Mouse (Mus musculus) layer of hippocampus, adult 9-11 months (tissue): ENCODE measurements around the gene St6galnac3.

ENCODE experiments used
- DNase-seq: peaks from one replicate; pipeline ENCODE4 v3.0.0; 2022

The St6galnac3 gene

DNA sequence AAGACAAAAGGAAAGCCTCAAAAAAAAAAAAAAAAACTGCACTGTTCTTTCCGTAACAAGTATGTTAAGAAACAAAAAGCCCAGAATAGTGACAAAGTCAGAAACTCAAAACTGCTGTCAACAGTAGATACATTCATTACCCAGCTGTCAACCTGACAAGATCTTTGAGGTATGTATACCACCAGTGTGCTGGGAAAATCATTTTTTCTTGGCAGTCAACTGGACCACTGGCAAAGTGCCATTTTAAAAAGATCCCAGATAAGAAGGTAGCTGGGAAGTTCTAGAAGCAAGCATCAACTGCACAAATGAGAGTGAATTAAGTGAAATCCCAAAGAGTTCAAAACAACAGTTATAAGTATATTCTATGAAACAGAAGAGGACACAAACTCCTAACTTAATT is 452.7 kb downstream of the St6galnac3 start:
- no peak for DNase-seq

DNA sequence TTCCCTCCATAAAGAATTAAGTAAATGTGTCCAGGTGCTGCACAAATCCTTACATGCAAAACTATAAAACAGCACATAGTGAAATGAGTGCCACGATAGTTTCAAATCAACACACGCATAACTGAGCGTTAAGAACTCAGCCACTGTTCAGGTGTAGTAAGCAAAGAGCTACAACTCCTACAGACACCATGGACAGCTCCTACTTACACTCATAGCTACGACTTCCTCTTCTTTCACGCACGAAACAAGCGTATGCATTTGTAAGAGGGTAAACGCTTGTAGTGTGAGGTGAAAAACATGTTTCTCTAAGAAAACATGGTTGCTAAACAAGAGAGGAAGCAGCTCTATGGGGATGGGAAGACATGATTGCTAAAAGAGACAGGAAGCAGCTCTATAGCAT is 457.6 kb downstream of the St6galnac3 start:
- DNase-seq = no peak

DNA sequence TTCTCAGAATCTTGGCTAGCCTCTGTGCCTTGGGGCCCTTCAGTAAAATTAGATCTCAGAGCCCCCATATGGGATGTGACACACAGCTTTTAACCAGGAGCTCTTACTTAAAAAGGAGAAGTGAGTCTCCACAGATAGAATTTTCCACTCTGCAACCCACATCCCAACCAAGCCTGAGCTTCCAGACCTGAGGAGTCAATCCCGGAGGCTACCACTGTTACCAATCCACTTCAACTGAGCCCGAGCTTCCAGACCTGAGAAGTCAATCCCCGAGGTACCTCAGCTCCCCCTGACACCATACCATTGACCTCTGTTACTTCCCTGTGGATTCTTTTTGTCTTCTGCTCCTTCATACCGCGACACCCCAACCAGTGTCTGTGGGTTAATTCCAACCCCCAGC is 463.0 kb downstream of the St6galnac3 start:
- DNase-seq = no peak

DNA sequence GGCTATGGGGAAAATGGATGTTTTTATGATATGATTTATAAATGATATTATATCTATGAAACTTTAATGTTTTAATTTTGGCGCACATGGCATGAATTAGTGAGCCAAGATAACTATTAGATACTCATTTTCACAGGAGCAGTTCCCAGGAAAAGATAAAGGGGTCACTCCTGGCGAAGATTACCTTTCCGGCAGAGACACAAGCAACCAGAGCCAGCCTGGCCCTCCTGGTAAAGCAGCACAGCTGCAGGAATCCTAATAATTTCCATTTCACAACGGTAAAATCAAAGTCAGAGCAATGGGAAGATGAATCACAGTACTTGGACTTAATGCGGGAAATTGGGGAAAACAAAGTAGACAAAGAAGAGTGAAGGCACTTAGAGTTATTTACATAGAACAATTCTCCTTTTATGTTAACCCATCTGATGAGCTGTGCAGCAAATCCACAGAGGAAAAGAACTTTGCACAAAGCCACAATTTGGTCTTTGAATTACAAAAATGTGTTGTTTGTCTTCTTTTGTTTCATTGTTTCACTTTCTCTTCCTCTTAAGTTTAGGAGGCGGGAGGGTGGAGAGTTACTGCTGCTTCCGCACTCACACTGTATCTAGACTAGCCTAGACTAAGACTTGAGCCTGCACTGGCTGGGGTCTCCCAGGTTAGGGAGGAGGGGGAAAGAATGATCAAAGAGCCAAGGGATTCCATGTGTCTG is 464.6 kb downstream of the St6galnac3 start:
- DNase-seq = no peak

DNA sequence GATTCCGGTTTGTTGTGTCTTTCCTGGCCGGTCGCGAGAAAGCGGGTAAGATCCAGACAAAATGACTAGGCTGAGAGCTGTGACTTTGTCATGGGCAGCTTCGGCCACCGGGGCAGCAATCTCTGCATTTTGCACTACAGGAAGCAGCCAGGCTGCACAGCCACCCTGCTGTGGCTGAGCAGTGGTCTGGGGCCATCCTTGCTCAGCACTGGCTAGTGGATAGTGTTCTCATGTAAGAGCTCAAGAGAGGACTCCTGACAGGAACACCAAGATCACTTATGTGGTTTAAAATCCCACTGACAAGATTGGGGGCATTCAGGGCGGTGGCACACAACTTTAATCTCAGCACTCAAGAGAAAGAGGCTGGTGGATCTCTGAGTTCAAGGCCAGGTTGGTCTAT is 469.1 kb downstream of the St6galnac3 start:
- DNase-seq = no peak

DNA sequence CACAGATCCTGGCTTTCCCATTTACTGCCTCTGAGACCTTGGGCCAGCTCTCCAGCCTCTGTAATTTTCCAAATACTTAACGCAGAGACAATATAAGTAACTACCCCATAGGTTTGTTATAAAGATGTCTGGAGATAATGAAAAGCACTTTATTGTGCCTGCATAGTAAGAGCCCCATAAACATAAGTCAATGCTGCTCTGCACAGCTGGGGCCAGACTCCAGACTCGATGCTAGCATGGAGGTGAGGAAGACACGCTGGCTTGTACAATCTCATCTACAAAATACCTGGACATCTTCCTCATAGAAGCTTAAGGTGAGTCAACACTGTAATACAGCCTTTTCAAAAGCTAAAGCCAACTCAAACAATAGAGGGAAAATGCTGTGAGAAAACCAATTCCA is 473.3 kb downstream of the St6galnac3 start:
- DNase-seq = no peak

DNA sequence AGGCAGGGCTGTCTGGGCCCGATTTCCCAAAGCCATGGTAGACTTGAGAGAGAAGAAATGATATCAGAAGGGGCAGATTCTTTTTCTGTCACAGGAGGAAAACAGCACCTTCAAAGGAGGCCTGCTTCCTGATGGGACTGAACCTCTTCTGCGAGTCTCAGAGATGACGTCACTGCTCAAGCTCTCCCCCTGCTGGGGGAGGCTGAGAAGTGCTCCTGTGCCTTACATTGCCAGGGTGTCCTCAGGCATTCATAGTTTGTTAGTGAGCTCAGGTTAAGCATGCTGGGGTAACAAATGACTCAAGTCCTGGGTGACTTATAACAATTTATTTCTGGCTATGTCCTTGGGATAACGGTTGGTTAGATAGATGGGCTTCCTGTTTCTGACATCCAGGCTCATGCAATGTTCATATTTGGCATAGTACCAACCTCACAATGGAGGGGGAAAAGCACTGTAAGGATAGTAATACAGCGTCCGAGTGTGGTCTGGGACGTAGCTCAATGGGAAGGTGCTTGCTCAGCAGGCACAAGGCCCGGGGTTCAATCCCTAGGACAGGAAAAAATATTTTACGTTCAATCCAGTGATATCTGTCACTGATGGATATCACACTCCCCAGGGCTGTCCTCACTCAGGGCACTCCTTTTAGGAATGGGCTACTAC is 474.2 kb downstream of the St6galnac3 start:
- peak; percentile 75 for DNase-seq

DNA sequence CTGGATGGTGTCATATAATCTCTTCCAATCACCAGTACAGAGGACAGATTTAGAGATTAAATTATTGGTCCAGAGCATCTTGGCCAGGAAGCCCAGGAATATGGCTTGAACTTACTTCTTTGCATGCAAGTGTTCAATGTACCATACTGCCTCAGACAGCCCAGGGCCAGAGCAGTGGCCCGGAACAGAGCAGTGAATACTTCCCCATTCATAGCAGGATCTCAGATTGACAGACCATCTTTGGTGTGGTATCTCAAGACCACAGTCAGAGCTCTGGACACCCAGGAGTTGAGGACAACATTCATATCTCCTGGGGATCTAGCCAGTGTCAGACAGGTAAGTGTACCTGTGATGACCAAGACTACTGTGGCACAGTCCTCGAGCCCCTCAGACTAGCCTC is 476.1 kb downstream of the St6galnac3 start:
- no peak for DNase-seq

DNA sequence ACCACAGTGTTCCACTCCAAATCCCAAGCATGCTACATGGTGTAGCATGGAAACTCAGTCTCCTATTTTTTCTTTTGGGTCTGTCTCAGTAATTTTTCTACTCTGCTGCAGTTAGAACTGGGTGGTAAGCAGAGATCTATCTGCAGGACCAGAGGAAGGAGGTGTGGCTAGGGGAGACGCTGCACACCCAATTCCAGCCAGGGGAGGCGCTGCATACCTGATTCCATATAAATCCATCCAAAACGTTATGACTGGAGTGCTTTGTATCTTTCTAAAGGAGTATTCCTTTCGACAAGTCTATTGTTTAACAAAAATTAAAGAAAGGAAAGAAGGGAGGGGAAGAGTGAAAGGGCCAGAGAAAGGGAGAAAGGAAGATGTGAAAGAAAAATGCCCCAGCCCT is 476.9 kb downstream of the St6galnac3 start:
- no peak for DNase-seq

DNA sequence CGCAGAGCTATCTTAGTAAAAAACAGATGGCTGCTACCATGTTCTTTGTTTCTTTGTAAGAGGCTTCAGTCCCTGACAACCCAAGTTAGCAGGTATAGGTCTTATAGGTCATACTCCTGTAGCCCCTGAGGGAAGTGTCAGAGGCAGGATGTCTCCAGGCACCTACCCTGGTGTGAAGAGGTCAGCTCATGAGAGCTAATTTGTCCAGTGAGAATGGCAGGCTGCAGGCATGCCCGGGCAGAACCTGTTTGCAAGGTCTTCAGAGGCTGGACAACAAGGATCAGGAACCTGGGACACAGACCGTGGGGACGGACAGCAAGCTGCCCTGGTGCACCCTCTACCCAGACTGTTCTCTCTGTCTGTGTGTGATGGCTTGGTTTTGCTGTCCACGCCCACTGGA is 482.4 kb downstream of the St6galnac3 start:
- DNase-seq = no peak

DNA sequence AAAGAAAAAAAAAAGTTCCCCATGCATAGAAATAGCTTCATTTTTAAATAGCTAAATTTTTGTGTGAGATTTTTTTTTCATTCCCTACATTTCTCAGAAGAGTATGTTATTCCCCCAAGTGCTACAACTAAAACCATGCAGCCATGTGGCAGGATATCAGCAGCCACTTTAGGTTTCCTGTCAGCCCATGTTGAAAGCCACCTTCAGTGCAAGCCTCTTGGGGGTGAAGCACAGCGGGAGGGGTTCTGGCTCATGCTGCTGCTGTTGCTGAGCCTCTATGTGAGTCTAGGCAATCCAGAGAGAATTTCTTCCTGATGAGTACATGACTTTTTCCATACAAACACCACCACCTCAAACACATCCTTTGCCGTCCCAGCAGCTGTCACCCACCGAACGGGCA is 483.8 kb downstream of the St6galnac3 start:
- DNase-seq = no peak

DNA sequence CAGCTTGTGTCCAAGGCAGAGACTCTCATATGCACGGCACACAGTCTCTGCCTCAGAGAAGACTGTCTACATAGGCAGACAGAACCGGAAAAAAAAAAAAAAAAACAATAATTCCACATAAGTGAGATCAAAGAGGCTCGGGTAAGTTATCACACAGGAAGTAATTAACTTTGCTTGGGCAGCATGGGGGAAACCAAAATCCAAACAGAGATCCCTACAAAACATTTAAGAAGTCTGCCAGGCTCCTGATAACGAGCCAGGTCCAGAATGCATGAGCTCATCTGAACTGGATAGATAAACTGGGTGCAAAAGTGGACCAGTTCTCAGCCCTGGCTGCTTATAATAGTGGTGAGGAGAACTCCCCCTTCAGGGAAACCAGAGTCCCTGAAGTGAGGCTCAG is 484.6 kb downstream of the St6galnac3 start:
- DNase-seq = no peak

DNA sequence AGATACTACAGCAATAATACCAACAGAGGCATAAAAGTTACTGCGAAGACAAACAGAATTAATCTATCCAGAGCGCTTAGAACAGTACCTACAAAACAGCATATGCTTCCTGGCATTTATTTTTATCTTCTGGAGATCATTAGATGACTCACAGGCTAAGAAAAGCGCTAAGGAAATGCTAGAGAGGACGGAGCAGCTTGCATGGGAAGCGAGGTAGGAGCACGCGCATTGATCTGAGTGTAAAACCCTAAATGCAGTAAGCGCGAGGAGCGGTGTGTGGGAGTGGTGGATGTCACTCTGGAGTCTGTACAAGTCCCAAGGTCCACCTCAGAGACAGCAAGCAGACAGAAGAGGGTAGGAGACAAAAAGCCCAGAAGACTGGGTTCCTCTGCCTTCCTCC is 486.6 kb downstream of the St6galnac3 start:
- DNase-seq = peak; percentile 89

DNA sequence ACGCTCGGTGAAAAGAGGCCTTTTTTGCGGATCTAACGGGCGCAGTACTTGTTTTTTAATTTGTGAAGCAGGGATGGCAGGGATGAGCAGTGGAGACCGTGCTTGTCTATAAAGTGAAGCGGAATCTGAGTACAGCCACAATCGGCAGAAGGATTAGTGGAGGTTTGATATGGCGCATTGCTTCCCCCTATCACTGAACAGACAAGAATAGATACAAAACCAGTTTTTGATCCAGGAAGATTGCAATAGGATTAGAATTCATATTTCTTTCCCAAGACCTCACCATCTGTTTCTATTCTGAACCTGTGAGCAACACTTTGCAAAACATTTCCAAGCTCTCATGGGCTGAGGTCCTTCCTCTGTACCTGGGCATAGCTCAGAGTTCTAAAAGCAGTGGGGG is 488.7 kb downstream of the St6galnac3 start:
- DNase-seq = no peak

DNA sequence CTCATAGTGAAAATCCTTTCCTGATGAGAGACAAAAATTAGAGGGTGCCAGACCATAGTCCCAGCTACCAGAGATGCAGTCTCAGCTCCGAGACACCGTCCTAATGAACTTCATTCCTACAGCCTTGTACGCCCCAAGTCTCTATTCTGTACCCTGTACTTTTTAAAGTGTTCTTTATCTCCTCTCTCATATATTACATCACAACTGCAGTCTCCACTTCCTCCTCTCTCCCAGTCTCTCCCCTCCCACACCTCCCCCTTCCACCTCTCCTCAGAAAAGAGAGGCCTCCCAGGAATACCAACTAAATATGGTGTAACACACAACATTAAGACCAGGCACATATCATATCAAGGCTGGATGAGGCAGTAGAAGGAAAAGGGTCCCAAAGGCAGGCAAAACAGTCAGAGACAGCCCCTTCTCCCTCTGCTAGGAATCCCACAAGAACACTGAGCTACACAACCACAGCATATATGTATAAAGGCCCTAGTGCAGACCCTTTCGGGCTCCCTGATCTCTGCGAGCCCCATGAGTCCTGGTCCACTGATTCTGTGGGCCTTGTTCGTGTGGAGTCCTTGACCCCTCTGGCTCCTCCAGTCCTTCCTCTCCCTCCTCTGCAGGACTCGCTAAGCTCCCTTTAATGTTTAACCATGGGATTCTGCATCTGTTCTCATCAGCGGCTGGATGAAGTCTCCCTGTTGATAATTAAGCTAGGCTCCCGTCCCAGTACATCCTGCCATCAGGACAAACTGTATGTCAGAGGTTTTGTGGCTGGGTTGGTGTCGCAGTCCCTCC is 502.2 kb downstream of the St6galnac3 start:
- no peak for DNase-seq

DNA sequence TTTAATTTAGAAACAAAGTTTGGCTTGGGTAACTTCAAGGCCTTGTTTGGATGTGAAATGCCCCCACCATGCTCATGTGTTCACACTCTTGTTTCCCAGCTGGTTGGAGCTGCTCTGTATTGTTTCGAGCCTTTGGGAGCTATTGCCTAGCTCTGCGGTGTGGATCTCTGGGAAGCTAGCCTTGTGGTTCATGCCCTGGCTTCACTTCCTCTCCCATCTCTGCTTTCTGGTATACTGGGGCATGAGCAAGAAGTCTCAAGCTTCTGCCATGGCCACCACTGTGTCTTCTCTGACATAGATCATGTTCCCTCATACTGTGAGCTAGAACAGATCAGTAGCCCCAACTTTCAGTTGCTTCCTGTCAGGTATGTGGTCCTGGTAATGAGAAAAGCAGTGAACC is 505.6 kb downstream of the St6galnac3 start:
- no peak for DNase-seq

DNA sequence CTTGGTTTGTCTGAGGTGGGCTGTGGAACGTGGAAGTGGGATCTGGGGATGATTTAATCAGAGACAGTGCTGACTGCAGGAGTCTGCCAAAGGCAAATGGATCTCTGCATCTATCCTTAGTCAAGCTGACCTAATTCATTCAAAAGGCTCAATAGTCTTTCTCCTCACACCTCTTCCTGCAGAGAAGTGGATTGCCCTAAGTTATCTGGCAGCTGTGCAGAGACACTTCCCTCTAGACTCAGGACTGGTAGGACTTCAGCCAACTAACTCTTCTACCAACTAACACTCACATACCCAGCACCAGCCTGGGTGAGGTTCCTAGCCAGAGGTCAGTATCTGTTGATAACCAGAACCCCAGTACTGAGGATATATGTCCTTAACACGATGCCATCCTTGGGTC is 516.8 kb downstream of the St6galnac3 start:
- no peak for DNase-seq

DNA sequence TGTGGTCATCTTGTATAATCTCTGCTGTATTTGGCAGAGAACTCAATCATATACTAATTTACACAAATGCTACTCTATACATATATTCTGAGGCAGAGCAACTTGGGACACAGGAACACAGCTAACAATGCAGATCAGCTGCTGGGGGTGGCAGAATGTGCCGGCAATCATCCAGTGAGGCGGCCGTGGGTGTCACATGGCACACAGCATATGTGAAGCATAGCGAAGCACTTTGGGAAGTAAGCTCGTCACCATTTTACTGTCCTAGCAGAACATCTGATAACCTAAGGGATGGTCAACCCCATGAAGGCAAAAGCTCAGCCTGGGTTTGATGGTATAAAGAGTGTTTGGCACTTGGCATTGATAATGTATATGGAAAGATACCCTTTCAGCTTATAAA is 520.9 kb downstream of the St6galnac3 start:
- peak; percentile 54 for DNase-seq

DNA sequence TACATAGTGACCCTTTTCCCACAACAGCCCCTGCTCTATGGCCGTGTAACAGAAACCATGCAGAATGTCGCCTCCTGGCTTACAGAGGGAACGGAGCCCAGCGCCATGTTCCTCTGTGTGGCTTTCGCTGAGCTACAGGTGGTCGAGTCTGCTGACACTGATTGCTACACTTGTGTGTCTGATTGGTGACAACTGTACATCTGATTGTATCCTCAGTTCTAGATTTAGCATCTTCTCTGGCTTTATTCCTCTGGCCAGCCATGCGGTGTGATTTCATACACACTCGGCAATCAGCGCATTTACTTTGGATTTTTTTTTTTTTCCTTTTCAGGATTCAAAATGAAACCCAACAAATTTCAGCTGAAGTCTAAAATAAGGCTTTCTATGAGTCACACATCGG is 523.1 kb downstream of the St6galnac3 start:
- DNase-seq = peak; percentile 32

DNA sequence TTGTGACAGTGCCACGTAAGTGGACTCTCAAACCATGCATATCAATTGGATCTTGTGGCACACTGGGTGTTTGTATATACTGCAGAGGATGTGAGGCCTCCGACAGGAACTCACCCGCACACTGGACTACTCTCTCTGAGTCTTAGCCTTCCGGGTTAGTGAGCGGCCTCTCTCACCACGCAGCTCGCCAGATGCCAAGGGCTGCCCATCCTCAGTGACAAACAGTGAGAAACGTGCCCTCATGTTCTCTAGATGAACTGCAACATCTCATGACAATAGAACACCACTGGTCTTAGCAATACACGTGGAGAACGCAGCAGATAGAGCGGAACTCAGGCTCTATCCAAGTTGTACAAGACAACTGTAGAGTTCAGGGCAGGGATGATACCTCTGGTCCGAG is 524.2 kb downstream of the St6galnac3 start:
- DNase-seq = no peak

DNA sequence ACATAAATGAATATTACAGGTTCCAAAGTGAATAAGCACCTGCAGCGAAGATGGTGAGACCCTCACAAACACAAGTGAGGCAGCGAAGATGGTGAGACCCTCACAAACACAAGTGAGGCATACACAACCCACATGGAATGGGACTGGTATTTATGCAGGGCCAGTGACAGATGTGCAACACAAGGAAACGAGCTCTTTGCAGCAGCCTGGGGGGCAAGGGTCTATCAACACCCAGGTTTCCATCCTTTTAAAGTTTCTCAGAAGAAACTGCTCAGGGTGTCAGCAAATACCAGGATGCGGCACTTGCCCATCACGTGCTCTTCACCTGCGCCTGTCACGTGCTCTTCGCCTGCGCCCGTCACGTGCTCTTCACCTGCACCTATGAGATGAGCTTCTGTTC is 524.9 kb downstream of the St6galnac3 start:
- no peak for DNase-seq

DNA sequence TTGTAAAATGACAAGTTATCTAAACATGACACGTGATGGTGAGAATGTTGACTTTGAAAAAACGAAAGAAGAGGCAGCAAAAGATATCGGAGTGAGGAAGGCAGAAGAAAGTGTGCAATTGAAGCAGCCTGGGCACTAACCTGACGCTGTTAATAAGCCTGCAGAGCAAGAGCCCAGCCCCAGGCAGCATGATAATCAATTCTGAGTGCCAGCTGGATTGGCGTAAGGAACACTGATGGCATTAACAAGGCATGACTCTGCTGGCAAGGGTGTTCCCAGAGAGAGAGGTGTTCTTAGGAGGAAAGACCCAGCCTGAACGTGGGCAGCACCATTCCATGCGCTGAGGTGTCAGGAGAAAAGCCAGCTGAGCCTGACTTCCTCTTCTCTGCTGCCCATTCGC is 525.7 kb downstream of the St6galnac3 start:
- no peak for DNase-seq

DNA sequence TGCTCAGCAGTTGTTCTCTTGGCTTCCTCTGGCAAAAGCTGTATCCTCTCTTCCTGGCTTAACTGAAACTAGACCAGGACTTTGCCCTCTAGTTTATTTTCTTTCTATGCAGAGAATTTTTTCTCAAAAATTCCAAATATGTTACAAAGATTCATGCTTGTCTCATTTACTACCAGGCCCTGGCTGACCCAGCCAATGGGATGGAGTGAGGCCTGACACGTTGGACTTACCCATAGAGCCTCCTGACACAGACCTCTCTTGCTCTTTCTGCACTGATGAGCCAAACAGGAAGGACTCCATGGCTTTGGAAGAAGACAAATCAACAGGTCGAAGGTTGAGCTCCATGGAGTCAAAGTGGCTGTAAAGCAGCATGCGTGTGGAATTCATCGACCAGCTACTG is 526.5 kb downstream of the St6galnac3 start:
- no peak for DNase-seq

DNA sequence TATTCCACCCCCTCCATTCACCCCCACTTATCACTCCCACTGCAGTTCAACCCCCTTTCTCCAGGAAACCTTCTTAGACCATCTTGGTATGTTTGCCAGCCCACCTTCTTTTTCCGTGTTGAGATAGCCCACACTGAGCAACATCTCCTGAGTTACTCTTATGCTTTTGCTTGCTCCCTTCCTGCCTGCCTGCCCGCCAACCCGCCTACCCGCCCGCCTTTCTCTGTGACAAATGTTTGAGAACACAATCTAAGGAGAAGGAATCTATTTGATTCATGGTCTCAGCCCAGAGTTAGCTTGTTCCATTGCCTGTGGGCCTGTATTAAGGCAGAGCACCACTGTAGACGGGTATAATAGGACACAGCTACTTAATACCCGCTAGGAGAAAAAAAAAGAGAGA is 531.9 kb downstream of the St6galnac3 start:
- no peak for DNase-seq
